Mouse (Mus musculus): ENCODE measurements around the gene Psmc3ip.

Gene Psmc3ip

DNA sequence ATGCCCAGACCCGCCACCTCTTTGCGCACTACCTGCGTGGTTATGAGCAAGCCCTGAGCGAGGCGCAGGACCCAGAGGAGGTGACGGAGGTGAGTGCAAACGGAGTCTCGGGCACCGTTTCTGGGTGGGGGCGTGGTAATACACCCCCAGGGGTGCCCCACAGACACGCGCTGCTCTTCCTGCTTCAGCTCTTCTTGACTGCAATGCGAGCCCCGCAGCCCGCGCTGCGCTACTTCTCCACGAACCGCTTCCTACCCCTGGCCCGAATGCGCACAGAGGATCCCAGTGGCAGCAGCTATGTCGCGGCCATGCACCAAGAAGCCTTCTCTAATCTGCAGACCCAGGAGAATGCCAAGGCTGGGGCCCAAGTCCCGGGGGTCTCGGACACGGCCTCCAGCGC lies 15.5 kb downstream of the Psmc3ip start:
- DNase-seq (ENCODE audit: low spot score in 2 of 2) = no peak

GRCm38 (mm10) chr11:101078121-101078520 lies 17.1 kb downstream of the Psmc3ip start, which contains the start of gene Hsd17b1:
TSS of gene Hsd17b1 (plus strand) at chr11:101078411.
- DNase-seq (ENCODE audit: low spot score in 2 of 2) = no peak

- DNase-seq (ENCODE audit: low spot score in 2 of 2) = no peak
Measured at GRCm38 (mm10) chr11:101071810-101072428, 23.3 kb downstream of the Psmc3ip start.

GRCm38 (mm10) chr11:101070987-101071386 lies 24.2 kb downstream of the Psmc3ip start:
- no peak for DNase-seq (ENCODE audit: low spot score in 2 of 2)

DNA sequence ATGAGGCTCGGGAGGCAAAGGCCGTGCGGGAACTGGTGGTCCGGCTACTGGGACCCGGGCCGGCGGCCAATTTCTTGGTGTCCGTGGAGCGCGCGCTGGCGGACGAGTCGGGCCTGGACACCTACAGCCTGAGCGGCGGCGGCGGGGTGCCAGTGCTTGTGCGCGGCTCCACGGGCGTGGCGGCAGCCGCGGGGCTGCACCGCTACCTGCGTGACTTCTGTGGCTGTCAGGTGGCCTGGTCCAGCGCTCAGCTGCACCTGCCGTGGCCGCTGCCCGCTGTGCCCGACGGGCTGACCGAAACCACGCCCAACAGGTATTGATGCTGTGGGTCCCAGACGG lies 25.1 kb downstream of the Psmc3ip start:
- no peak for DNase-seq (ENCODE audit: low spot score in 2 of 2)

DNA sequence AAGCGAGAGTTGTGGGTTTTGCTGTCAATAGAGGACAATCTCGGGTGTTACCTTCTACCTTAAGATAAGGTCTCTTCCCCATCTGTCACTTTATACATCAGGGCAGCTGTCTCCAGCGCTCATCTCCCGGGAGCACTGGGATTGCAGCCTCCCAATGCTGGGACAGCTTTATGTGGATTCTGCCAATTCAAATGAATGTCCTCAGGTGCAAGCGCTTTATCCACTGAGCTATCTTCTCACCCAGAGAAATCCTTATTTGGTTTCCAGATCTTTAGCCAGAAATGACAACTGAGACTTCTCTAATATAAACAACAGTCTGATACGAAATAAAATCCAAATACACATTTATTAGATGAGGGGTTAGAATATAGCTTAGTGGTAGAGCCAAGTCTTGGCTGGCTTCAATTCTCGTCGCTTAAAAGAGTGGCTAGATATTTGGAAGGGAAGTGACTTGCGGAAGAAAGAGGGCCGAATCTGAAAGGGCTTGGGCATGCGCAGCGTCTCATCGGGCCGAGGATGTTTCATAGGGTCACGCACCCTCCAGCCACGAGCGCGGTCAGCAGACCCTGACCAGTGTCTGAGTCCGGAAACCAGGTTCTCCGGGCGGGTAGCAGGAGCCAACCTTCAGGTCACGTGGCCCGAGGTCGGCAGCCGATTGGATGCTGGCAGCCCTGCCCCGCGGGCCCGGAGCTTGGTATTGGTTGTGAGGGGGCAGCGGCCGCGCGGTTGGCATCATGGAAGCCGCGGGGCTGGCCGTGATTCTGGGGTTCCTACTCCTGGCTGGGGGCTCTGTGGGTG lies 25.6 kb downstream of the Psmc3ip start, which contains the start of gene Naglu:
Gene Naglu (plus strand): TSS at position 622 of the 798 bp plus-strand sequence.
- DNase-seq (ENCODE audit: low spot score in 2 of 2) = peak; percentile 92 to 95

DNA sequence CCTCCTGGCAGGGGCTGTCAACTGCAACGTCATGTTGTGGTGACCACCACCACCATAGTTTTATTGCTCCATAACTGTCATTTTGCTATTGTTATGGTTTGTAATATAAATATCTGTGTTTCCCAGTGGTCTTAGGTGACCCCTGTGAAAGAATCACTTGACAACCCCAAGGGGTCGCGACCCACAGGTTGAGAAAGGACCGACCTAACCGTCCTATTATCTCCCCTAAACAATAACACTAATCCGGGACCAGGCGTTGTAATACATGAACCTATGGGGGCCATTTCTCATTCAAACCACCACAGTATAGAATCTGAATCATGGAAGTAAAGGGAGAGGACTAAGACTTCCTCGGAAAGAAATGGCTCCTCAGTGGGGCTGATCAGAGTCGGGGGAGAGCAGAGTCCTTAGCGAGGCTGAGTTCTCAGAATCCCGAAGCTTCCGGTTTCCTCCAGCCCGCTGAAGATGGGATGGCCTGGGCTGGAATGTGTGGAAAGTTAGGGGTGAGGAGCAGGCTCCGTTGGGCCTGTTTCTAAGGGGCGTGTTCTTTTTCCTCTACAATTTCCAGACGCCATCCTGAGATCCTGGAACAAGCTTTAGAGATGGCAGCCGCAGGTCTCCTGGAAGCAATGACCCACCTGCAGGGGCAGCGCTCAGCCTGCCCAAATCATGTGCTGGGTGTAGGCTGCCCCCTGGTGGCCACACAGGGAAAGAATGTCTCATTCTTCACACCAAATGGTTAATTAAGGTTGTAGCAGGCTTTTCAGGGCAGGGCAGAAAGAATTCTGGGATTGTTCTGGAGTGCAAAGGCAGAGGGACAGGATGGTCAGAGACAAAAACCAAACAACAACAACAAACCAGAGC lies 28.5 kb downstream of the Psmc3ip start:
- DNase-seq (ENCODE audit: low spot score in 2 of 2) = peak in 1 of 2 experiments; percentile 71

DNA sequence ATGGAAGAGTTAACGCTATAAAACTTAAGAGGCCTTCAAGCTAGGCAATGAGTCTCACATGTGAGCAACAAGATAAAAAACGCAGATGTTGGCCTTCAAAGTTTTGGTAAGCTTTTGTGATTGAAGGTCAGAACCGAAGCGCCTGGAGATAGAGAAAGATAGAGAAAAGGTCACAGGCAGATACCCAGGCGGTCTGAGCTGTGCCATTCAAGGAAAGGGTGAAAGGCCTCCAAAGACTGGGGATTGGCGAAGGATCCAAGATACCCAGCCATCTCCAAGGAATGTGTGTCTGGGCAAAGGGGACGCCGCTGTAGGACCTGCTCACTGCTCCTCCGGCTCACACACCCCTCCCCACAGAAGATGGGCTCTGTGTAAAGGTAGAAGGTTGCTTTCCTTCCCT lies 30.2 kb downstream of the Psmc3ip start:
- no peak for DNase-seq (ENCODE audit: low spot score in 2 of 2)

- no peak for DNase-seq (ENCODE audit: low spot score in 2 of 2)
Measured at GRCm38 (mm10) chr11:101064462-101064861, 30.8 kb downstream of the Psmc3ip start.

DNA sequence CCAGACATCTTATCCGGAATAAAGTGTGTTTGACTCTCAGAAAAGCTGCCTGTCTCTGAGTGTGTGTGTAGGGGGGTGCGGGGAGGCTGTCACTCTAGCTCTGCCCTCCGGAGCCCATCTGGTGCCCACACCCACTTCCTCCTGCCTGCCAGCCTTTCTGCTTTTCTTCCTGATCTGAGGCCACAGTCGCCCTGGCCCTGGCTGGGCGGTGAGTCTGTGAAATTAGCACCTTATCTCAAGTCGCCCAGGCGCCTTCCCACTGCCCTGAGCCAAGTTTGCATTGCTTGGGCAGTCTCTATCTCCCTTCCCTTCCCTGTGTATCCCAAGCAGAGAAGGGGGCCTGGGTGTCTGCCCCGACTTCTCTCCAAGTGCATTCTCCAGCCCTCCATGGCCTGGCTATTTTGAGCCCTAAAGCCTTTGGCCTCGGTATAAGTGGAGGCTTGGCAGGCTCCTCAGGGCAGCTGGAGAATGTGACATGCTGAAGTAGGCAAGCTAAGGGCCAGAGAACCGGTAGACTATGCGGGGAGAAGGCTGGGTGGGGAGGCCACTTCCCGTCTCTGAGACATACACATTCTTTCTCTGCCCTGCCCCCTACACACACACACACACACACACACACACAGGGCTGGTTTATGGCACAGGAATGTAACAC lies 31.4 kb downstream of the Psmc3ip start:
- DNase-seq (ENCODE audit: low spot score in 2 of 2) = no peak

GRCm38 (mm10) chr11:101062971-101063675 lies 32.1 kb downstream of the Psmc3ip start:
- DNase-seq (ENCODE audit: low spot score in 2 of 2) = no peak

- DNase-seq (ENCODE audit: low spot score in 2 of 2) = no peak
Measured at GRCm38 (mm10) chr11:101062165-101062884, 32.9 kb downstream of the Psmc3ip start.

DNA sequence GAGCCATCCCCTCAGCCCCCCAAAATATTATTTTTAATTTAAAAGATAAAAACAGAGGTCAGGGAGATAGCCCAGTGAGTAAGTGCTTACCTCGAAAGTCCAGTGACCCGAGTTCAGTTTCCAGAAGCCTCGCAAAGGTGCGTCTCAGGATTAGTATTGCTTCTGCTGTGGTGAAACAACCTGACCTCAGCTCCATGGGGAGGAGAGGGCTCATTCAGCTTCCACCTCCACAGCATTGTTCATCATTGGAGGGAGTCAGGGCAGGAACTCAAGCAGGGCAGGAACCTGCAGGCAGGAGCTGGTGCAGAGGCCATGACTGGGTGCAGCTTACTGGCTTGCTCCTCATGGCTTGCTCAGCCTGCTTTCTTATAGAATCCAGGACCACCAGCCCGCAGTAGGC lies 34.2 kb downstream of the Psmc3ip start:
- DNase-seq (ENCODE audit: low spot score in 2 of 2) = no peak

DNA sequence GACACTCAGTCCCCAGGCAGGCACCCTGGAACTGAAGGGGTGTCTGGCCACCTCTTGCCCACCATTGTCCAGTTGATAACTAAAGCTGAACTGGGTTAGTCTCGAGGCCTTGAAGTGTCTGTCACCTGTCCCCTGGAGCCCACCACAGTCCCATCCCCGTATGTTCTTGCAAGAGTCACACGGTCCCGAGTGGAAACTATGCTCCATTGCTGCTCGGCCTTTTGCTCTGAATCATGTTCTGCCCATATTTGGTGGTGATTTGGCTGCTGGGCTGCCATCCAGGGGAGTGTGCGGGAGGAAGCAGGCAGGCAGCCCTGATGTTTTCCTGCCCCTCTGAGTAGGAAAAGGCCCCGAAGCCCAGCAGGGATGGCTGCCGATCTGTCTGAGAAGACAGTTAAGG lies 35.1 kb downstream of the Psmc3ip start:
- no peak for DNase-seq (ENCODE audit: low spot score in 2 of 2)

DNA sequence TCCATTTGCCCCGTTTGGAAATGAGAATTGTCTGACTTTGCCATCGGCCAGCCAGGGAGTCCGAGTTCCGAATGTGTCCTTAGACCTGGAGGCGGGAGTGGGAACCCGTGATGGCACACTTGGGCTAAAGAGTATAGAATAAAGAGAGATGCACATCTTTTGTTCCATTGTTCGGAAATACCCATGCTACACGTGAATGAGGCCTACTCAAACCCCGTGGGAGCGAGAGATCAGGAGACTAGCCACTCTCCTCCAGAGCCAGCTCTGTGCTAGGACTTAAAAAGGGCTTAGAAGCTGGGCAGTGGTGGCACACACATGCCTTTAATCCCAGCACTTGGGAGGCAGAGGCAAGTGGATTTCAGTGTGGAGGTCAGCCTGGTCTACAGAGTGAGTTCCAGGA lies 35.8 kb downstream of the Psmc3ip start:
- DNase-seq (ENCODE audit: low spot score in 2 of 2) = no peak

- DNase-seq (ENCODE audit: low spot score in 2 of 2) = no peak
Measured at GRCm38 (mm10) chr11:101058726-101059125, 36.5 kb downstream of the Psmc3ip start.

DNA sequence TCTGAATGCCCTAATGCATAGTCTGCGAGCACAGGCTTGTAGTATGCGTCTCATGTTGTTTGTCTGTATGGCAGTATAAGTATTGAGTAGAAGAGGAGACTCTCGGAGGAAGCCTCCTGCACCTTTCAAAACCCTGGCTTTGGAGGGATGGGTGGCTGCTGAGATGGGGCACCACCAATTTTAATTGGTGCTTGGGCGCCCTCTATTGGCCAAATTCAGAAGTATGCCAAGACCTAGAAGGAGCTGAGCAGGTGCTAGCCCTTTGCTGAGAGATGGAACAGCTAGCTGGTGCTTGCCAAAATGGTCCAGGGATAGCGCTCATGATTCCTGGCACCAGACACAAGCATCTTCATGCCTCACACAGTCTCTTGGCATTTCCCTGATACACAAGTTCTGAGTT lies 37.4 kb downstream of the Psmc3ip start:
- DNase-seq (ENCODE audit: low spot score in 2 of 2) = peak in 1 of 2 experiments; percentile 74

GRCm38 (mm10) chr11:101056885-101057284 lies 38.4 kb downstream of the Psmc3ip start:
- no peak for DNase-seq (ENCODE audit: low spot score in 2 of 2)

GRCm38 (mm10) chr11:101055418-101055817 lies 39.8 kb downstream of the Psmc3ip start:
- no peak for DNase-seq (ENCODE audit: low spot score in 2 of 2)

DNA sequence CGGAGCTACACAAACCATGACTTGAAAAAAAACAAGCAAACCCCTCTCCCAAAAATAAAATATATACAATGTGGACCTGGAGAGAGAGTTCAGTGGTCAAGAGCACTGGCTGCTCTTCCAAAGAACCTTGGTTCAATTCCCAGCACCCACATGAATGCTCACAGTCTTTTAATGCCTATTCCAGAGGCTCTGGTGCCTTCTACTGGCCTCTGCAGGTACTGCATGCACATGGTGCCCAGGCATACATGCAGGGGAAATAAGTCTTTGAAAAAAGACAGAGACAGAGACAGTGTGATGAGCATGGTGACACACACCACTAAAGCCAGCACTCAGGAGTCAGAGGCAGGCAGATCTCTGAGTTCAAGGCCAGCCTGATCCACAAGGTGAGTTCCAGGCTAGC lies 41.3 kb downstream of the Psmc3ip start:
- DNase-seq (ENCODE audit: low spot score in 2 of 2) = no peak
